Mouse (Mus musculus) lung, postnatal 0 days (tissue): Measurements from ENCODE around the gene Dspp.

Experiments
- CTCF ChIP-seq: IDR thresholded peaks from 2 replicates; pipeline ENCODE4 v1.5.1; 2016; ENCODE audit warnings: antibody characterized with exemption, mild to moderate bottlenecking
- EP300 ChIP-seq: IDR thresholded peaks from 2 replicates; pipeline ENCODE4 v1.6.1; 2016; ENCODE audit warnings: antibody characterized with exemption, mild to moderate bottlenecking, control low read depth

DNA sequence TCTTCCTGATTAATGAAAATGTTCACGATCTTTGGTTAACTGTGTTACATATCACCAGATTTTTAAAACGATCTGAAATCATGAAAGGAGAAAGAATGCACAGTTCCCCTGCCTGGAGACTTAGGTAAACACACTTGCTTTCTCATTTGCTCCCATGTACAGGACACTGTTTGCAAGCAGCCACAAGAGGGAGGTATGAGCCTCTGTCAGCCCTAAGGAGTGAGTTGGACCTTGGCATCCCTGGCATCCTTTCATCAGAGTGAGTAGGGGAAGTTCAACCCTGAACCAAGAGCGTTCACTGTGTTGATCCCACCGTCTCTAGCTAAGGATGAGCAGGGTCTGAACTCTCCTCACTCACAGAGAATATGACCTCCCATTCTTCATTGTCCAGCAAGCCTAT, 39.0 kb upstream of the Dspp start:
- TF ChIP-seq EP300 (no peak), CTCF (peak; percentile 91)
